Mouse (Mus musculus) heart, postnatal 36 days (tissue): Measurements from ENCODE around the gene Zbtb8os. TPM values are rescaled to one million over a fixed set of nuclear protein-coding genes. Genes with fewer than 3 reads are reported as not detected.
"Not testable (repeated sequence)": the region's sequence is repeated elsewhere in the genome, so short reads cannot be mapped to it uniquely, and the experiment has no call there.

Experiments used
- DNase-seq, 2 experiments: peaks; one replicate each; pipeline ENCODE4 v3.0.0; 2021 to 2022
- intact Hi-C: fragments of 180-260 bp; cut with DNase I; formaldehyde crosslinking; loops from one replicate; pipeline ENCODE4 v1.15.1; 2025
- total RNA-seq, 2 experiments: library from RNA; stranded (reverse); gene quantifications; 2 replicates each; pipeline ENCODE4 v1.2.3; 2021

Zbtb8os gene
- total RNA-seq, 2 experiments from 2014 or later = 22.9 to 27.1 TPM

DNA sequence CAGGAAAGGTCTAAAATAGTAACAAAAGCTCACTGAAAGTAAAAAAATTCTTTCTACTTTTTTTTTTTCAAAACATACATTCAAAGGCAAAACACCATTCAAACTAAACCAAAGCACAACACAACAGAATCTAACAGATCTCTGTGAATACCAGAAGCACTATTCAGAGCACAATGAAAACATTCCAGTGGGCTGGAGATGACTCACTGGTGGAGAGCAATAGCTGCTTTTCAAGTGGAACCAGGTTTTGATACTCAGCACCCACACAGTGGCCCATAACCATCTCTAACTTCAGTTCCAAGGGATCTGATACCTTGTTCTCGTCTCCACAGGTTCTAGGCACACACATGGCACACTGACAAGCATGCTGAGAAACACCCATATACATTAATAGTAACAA lies 10.7 kb upstream of the Zbtb8os start:
- no peak for DNase-seq
- intact Hi-C loops = no loop called here

DNA sequence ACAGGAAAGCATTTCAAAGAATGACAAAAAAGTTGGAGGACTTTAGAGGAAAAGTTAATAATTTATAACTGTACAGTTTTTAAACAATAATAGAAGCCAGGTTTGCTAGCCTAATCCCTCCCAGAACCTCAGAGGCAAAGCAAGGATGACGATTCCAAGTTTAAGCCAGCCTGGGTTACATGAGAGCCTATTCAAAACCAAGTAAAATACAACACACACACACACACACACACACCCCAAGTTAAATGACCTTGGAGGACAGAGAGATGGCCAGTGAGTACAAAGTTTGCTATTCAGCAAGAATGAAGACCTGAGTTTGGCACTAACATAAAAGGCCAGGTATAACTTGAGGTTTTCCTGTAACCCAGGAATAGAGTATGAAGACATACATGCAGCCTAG lies 9.3 kb upstream of the Zbtb8os start:
- DNase-seq = no peak
- intact Hi-C loops = no loop called here

DNA sequence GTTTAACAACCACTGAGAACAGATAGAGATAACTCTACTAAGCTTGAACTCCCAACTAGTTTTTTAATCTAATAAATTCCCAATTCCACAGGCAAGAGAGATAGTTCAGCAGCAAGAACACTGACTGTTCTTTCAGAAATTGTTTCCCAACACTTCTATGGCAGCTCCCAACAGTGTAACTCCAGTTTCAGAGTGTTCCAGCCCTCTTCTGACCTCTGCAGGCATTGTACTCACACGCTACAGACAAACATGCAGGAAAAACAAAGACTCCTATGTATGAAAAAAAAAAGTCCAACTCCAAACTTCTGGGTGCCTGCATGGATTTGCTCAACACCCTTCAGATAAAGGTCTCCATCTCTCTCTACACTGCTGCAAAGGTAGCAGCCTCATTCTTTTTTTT lies 2.6 kb upstream of the Zbtb8os start:
- intact Hi-C loops = loop anchor here (5.0 to 10.0 kb wide), 2 partner anchors 146 to 272 kb away; partner anchors contain the start of genes Eif3i, S100pbp, Tmem234 and Yars
- no peak for DNase-seq

DNA sequence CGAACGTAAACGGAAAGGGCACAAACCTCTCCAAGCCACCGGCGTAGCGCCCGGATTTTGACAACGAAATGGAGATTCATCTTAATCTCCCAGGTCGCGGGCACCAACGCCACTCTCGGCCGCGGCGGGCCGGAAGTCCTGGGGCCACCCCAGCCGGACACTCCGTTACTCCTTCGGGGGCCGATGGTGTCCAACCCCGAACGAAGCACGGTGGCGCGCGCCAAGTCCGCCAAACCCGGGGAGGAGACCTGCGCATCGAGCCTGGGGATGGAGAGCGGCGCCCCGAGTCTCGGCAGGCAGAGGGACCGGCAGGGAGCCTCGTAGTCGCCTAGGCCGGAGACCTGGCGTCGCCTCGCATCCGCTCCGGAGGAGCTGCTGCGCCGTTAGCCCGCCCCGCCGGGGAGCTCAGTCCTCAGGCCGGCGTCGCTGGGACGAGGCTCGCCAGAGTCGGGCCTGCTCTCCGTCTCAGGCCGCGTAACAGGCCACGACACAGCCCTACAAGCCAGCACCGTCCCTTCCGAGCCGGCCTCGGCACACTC lies 749 bp upstream of the Zbtb8os start:
- intact Hi-C loops = loop anchor here (5.0 to 10.0 kb wide), 2 partner anchors 147 to 270 kb away; partner anchors contain the start of genes Eif3i, S100pbp, Tmem234 and Yars
- DNase-seq = no peak

DNA sequence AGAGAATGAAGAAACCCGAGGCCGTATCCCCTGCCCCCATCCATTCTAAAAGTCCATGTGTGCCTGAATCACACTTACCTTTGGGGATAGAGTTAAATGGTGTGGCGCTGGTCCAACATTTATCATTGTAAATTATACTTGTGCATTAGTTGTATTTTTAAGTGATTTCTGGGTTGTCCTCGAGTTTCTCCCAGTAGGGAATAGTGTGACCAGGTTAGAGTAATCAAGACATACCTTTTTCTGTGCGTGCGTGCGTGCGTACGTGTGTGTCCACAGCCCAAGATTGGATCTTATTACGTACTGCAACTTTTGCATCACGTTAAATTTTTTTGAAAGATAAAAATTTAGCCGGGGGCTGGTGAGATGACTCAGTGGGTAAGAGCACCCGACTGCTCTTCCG lies 796 bp downstream of the Zbtb8os start:
- DNase-seq = no peak
- intact Hi-C loops = loop anchor here (10.0 kb wide), 1 partner anchor 269 kb away; the partner anchor contains the start of genes Eif3i and Tmem234

DNA sequence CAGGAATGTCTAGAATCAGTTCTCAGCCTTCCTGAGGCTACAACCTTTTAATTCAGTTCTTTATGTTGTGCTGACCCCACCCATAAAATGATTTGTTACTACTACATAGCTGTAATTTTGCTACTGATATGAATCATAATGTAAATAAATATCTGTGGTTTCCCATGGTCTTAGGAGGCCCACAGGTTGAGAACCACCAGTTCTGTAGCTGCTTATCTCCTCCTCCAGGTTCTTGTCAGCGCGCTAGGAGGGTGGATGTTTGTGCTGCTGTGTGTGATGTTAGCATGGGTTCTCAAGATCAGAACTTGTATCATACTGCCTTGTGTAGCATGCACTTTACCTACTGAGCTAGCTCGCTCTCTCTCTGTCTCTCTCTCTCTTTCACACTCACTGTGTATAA lies 4.2 kb downstream of the Zbtb8os start:
- intact Hi-C loops = loop anchor here (10.0 kb wide), 1 partner anchor 265 kb away; the partner anchor contains the start of genes Eif3i and Tmem234
- DNase-seq = no peak

DNA sequence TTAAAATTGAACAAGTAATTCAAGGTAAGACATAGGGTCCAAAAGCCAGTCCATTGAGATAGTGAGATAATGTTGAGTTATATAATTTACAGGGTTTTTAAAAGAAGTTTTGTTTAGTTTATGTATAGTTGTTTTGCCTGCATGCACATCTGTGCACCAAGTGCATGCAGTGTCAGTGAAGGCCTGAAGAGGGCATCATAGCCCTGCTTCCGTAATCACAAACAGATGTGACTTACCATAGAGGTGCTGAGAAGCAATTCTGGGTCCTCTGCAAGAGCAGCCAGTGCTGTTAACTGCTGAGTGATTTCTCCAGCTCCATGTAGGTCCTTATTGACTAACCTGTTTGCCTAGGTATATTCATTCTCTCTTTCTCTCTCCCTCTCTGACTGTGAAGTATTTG lies 6.4 kb downstream of the Zbtb8os start:
- intact Hi-C loops = no loop called here
- DNase-seq = no peak

DNA sequence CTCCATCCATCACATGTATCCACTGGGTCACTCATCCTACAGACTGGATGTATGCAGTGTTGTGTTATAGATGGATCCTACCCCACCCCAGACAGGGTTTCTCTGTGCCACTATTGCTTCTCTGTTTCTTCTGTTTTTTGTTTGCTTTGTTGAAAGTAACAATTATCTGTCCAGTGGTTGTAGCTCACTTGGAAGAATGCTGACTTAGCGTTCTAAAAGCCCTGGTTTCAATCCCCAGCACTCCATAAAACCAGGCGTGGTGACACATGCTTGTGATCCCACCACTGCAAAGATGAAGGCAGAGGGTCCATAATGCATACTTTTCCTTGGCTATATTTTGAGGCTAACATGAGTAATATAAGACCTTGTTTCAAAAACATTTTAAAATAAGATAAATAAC lies 7.2 kb downstream of the Zbtb8os start:
- no peak for DNase-seq
- intact Hi-C loops = no loop called here

DNA sequence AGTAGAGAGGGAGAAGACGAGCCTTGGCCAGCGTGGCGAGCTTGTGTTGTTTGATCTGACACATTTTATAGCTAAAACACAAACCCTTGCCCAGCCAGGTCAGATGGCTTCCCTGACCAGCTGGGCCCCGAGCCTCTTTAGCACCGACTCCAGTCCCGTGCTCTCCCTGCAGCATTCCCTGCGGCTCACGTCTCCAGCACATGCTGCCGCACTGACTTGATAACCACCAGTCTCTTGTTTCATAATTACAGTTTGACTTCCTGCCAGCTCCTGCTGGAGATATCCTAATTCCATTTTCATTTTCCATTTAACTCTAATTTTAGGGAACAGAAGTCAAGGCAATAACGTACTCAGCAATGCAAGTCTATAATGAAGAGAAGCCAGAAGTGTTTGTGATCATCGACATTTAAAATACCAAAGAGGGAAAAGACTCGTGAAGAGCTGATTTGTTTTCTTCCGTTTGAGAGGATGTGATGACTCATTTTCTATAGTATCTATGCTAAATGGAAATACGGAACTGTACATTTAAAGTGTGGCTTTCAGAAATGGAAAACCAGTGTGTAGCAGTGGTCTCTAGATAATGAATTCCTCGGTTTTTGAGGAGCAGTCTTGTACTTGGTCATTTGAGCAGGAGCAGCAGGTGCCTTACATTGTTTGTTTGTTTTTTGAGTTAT lies 11.1 kb downstream of the Zbtb8os start:
- DNase-seq = no peak
- intact Hi-C loops = no loop called here

DNA sequence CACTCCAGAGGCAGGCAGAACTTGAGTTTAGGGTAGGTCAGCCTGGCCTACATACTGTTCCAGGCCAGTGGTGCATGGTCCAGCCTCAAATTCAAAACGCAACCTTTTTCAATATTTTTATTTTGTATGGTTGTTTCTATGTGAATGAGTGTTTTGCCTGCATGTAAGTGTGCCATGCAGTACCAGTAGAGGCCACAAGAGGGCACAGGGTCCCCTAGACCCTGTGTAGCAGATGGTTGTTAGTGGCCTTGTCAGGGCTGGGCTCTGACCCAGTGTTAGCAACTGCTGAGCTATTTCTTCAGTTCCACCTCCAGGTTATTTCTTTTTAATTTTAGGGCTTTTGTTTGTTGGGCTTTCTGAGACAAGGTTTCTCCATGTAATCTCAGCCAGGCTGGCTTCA lies 15.1 kb downstream of the Zbtb8os start:
- intact Hi-C loops = loop anchor here (1.0 to 5.0 kb wide), 3 partner anchors 26 to 105 kb away; no protein-coding TSS in a partner anchor
- peak; percentile 73 to 85 for DNase-seq

DNA sequence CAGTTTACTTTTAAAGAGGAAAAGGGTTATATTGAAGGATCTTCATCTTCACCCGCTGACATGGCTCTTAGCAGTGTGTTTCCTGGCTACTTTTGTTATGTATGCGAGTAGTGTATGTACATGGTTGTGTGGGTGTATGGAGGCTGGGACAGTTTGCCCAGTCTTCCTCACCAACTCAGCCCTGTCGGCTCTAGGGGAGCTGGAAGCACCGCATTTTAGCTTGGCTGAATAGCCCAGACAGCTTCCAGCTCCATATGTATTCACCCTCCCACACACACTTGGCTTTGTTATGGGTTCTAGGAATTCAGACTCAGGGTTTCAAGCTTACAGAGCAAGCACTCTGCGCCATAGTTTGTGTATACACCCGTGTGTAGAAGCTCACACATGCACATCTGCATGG lies 15.6 kb downstream of the Zbtb8os start:
- intact Hi-C loops = loop anchor here (2.0 to 5.0 kb wide), 2 partner anchors 26 to 56 kb away; no protein-coding TSS in a partner anchor
- DNase-seq = no peak

DNA sequence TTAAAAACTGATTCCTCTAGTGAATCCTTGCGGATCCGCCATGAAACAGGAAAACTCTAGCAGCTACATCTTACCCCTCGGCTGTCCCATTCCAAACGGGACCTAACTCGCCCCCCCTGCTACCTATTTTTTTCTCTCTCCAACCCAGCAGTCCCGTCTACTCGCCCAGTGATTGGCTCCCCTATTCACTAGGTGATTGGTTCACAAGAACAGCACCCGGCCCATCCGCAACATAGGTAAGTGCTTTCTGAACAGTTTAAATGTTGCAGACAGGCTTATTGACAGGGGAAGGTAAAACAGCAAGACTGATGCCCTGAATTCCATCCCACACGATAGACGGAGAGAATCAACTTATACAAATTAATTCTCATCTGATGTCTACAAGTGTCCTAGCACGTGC lies 17.7 kb downstream of the Zbtb8os start:
- no peak for DNase-seq

DNA sequence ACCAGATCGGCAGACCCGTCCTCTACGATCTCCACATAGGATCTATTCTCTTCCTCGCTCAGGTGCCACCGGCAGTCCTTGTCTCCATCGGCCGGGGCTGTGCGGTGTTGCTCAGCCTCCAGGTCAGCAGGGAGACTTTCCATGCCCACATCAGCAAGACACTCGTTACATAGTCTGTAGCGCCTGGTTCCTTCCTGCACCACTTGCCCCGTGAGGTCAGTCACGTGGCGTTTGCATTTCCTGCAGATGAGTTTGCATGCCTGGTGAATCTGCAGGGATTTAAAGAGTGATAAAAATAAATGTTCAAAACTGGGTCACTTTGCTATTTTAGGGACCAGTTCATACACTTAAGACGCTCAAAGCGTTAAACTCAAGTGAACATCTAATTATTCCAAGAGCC lies 18.7 kb downstream of the Zbtb8os start:
- no peak for DNase-seq
- intact Hi-C loops = loop anchor here (5.0 kb wide), 1 partner anchor 53 kb away; no protein-coding TSS in a partner anchor

More for the DNA sequence above, 17.7 kb downstream of the Zbtb8os start:
- intact Hi-C loops = loop anchor here (5.0 kb wide), 1 partner anchor 54 kb away; no protein-coding TSS in a partner anchor

DNA sequence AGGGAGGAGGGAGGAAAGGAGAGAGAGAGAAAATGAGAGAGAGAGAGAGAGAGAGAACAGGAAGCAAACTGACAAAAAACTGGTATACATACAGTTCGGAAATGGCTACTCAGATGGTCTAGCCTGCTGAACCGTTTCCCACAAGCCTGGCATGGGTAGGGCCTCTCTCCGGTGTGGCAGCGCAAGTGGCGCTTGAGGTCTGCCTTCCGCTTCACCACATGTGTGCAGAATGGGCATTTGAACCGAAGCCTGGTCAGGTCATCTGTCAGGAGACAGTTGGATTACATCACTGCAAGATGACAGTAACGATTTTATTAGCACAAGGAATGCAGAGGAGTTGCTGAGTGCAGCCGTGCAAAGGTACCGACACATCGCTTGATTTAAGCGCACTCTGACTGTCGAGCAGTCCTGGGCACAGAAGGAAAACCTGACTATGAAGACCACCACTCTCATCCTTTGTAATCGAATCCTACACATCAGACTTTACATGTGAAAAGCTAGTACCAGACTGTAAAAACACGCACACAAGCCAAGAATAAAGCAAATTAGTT lies 22.2 kb downstream of the Zbtb8os start:
- intact Hi-C loops = no loop called here

DNA sequence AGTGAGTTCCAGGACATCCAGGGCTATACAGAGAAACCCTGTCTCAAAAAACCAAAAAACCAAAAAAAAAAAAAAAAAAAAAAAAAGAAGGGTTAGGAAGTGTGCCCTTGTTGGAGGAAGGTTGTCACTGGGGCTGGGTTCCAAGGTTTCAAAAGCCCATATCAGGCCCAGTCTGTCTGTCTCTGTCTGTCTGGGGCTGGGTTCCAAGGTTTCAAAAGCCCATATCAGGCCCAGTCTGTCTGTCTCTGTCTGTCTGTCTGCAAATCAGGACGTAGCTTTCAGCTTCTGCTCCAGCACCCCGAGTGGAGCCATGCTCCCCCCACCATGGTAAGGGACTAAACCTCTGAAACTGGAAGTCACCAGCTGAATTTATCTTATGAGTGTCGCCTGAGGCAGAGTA lies 26.7 kb downstream of the Zbtb8os start:
- DNase-seq, intact Hi-C loops: not testable (repeated sequence)

More for the DNA sequence above, 22.2 kb downstream of the Zbtb8os start:
- DNase-seq = no peak

DNA sequence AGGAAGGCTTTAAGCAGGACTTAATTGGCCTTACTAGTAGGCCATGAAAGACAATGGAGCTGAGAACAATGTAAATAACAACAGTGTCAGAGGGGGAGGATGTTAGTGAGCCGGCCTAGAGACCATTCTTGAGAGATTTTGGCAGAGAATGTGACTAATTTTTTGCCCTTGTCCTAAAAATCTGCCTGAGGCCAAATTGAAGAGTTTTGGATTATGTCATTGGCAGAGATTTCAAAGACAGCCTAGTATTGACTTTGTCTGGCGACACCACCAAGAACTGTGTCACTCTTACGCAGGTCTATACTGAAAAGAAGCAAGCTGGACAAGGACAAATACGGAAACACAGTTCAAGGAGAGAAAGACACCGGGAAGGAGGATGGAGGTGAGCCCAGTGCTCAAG lies 27.3 kb downstream of the Zbtb8os start:
- no peak for DNase-seq
- intact Hi-C loops = no loop called here

DNA sequence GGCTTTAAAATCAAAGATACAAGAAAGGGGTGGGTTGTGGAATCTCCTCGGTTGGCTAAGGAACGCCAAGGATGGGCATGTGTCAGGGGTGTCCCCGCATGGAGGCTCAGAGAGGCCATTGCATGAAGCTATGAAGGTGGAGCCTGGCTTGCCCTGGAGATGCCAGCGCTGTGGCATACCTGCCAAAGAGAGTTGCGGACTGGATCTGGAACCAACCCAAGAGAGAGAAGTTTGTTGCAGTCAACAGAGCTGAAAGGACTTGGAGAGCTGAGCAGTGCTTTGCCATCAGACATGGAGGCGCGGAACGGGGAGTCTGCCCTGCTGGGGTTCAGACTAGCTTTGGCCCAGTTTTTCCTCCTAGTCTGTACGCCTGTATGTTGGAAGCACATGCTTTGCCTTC lies 28.0 kb downstream of the Zbtb8os start:
- intact Hi-C loops = no loop called here
- DNase-seq = no peak

DNA sequence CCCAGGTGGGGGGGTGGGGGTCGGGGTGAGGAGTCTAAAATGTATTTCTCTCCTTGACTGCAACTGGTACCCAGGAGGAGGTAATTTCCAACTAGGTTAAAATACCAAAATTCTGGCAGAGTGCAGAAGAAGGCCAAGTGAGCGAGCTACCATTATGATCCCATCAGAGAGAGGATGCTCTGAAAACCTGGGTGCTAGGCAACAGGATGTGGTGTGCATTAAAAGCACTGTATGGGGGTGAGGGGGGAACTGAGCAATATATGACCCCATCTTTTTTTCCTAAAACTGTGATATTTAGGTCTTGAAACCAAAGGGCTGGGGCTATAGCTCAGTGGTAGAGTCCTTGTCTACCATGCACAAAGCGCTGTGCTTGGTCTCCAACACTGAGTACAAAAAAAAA lies 28.9 kb downstream of the Zbtb8os start:
- intact Hi-C loops = no loop called here
- DNase-seq = no peak

DNA sequence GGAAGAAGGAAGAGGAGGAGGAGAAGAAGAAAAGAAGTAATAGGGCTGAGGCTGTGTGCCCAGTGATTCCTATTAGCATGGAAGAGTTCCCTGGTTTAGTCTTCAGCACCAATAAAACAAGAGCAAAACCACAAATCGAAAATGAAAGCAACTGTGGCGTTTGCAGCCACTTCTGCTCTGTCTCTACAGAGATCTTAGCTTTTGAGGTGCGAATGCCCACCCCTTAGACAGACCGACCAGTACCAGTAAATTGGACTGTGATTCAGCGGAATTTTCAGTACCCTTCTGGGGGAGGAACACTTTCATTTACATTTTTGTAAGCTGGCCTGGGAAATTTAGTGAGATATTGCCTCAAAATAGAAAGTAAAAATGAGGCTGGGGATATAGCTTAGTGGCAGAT lies 29.7 kb downstream of the Zbtb8os start:
- DNase-seq = no peak

DNA sequence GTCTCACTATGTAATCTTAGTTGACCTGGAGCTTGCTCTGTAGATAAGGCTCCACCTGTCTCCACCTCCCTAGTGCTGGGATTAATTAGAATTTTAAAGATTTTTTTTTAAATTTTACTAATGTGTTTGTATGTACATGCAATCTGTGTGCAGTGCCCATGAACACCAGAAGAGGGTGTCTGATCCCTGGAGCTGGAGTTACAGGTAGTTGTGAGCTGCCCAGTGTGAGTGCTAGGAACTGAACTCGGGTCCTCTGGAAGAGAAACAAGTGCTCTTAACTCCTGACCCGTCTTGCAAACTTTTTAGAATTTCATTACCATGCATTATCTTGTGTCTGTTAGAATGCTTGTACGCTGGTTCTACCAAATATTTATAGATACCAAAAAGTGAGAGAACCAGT lies 35.9 kb downstream of the Zbtb8os start:
- intact Hi-C loops = no loop called here
- no peak for DNase-seq

More for the DNA sequence above, 29.7 kb downstream of the Zbtb8os start:
- intact Hi-C loops = no loop called here

DNA sequence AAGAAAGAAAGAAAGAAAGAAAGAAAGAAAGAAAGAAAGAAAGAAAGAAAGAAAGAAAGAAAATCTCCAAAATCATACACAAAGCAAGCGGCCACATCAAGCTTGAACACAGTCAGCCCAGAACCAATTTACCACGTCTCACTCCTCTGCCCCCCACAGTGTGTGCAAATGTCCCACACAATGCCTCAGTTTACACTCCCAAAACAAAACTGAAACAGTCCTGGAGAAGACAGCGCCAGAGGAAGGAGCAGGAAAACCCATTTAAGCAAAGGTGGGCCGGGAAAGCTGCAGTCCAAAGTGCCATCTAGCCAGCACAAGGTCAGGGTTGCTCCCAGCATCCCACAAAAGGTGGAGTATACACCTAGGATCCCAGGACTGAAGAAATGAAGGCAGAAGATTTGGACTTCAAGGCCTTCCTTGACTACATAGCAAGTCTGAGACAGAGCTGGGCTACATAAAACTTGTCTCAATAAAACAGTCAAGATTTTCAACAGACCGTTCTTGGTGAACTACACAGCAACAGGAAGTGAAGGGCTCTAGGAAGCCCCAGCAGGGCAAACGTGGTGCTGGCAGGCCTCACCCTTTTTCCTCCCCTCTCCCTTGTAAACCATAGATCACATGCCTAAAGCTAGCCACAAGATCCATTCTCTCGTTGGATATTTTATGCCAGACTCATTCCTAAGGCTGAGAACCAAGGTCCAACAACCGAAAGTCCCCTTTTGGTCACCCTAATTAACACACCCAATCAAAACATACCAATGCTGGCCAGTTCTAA lies 37.9 kb downstream of the Zbtb8os start:
- intact Hi-C loops = no loop called here
- no peak for DNase-seq
